In genomic region chr7:137576251-137576650, GRCm38 (mm10) we compare ENCODE assay signal across 18 mouse cellular contexts.
DNase-seq lines count a peak whose midpoint lies in the region; ATAC-seq and TF ChIP-seq lines count a peak whose summit lies in the region.
"Had no signal": no experiment of that assay in that cellular context is flagged by ENCODE, and none has a peak within 500 bp of the region (broad histone marks: within the 10 kb centered on the region; RNA-seq: fewer than 3 reads in every experiment).

No protein-coding gene starts in this region.

- TF ChIP-seq POLR2A in CH12.LX (IDR thresholded peaks at IDR 0.05; ENCODE audit: low read depth, low read length): no peak

- no peak for TF ChIP-seq EP300 in lung, postnatal 0 days (IDR thresholded peaks at IDR 0.05)
- no peak; the same call in 1 of the 2 replicates for TF ChIP-seq EP300 in CH12.LX (IDR thresholded peaks at IDR 0.05; ENCODE audit: low read length)

- H3K9me3 ChIP-seq in lung, postnatal 0 days (ENCODE audit: low read length): no peaks in the 10 kb centered on the region
- H3K9me3 ChIP-seq in CH12.LX (replicated peaks; ENCODE audit: low read length): peaks cover 9% of the 10 kb centered on the region
- no peaks in the 10 kb centered on the region for H3K9me3 ChIP-seq in midbrain, postnatal 0 days (ENCODE audit: low read length)
- H3K9me3 ChIP-seq: intestine, embryonic 15.5 days; neural tube, embryonic 12.5 days had no signal

- in situ Hi-C loops in CH12.LX (cut with MboI; ENCODE audit: low pct_ligation_motif_present, low pct_unique_long_range_greater_than_20kb, low sequenced_read_pairs): no loop called here

- no peak overlapping the region for H3K4me2 ChIP-seq in lung, postnatal 0 days (replicated peaks; ENCODE audit: low read depth, low read length)
- H3K4me2 ChIP-seq in CH12.LX (ENCODE audit: insufficient read depth, low read depth, poor library complexity, severe bottlenecking): peak overlapping the region; percentile 71
- H3K4me2 ChIP-seq in midbrain, postnatal 0 days (ENCODE audit: low read depth, low read length, poor library complexity, severe bottlenecking): no peak overlapping the region
- H3K4me2 ChIP-seq: intestine, embryonic 15.5 days; lung, embryonic 14.5 days; neural tube, embryonic 12.5 days had no signal

- no peak overlapping the region for H3K9ac ChIP-seq in lung, postnatal 0 days (replicated peaks; ENCODE audit: low read depth)
- H3K9ac ChIP-seq in CH12.LX (ENCODE audit: insufficient read depth, low read depth): no peak overlapping the region
- no peak overlapping the region for H3K9ac ChIP-seq in midbrain, postnatal 0 days (replicated peaks; ENCODE audit: low read length, poor library complexity, severe bottlenecking)
- H3K9ac ChIP-seq: intestine, embryonic 15.5 days; lung, embryonic 14.5 days; neural tube, embryonic 12.5 days had no signal

- no peak for TF ChIP-seq CTCF in lung, postnatal 0 days (IDR thresholded peaks at IDR 0.05)
- no peak for TF ChIP-seq CTCF in CH12.LX (conservative IDR thresholded peaks at IDR 0.05 in 1 of 2, IDR thresholded peaks at IDR 0.05 in 1 of 2; ENCODE audit: low read depth in 2 of 2, low read length in 2 of 2)
- TF ChIP-seq CTCF in midbrain, postnatal 0 days (IDR thresholded peaks at IDR 0.05): no peak

- WGBS in lung, postnatal 0 days: 48% methylated on average over 6 of the region's 6 CpGs
- 47% methylated on average over 6 of the region's 6 CpGs for WGBS in midbrain, postnatal 0 days

- no peak overlapping the region for H3K27ac ChIP-seq in lung, postnatal 0 days (ENCODE audit: low read length)
- no peak overlapping the region for H3K27ac ChIP-seq in CH12.LX (ENCODE audit: insufficient read depth, low read depth)
- no peak overlapping the region for H3K27ac ChIP-seq in midbrain, postnatal 0 days (ENCODE audit: low read depth, low read length)
- H3K27ac ChIP-seq: gastrocnemius, adult 2 months; intestine, embryonic 15.5 days; neural tube, embryonic 12.5 days had no signal

- H3K36me3 ChIP-seq in lung, postnatal 0 days (ENCODE audit: insufficient read depth, low read length): no peaks in the 10 kb centered on the region
- H3K36me3 ChIP-seq in CH12.LX (replicated peaks in 1 of 2; ENCODE audit: control insufficient read depth in 1 of 2, insufficient read depth in 1 of 2, low read length in 1 of 2): no peaks in the 10 kb centered on the region
- H3K36me3 ChIP-seq in splenic B cell, adult 2 months (ENCODE audit: control insufficient read depth, insufficient read depth, low read length, poor library complexity, severe bottlenecking): no peaks in the 10 kb centered on the region
- no peaks in the 10 kb centered on the region for H3K36me3 ChIP-seq in midbrain, postnatal 0 days (ENCODE audit: insufficient read depth, low read length)
- H3K36me3 ChIP-seq: intestine, embryonic 15.5 days; neural tube, embryonic 12.5 days had no signal

- H3K27me3 ChIP-seq in lung, postnatal 0 days (replicated peaks; ENCODE audit: insufficient read depth, low read length): no peaks in the 10 kb centered on the region
- H3K27me3 ChIP-seq in CH12.LX (replicated peaks): peaks cover 23% of the 10 kb centered on the region
- no peaks in the 10 kb centered on the region for H3K27me3 ChIP-seq in splenic B cell, adult 2 months (ENCODE audit: control insufficient read depth, insufficient read depth, low read length, poor library complexity, severe bottlenecking)
- no peaks in the 10 kb centered on the region for H3K27me3 ChIP-seq in midbrain, postnatal 0 days (ENCODE audit: insufficient read depth, low read length)
- H3K27me3 ChIP-seq: intestine, embryonic 15.5 days; megakaryocyte, embryonic 14.5 days; neural tube, embryonic 12.5 days; Patski had no signal

- ATAC-seq in lung, postnatal 0 days: no peak
- ATAC-seq in inflammation-experienced regulatory T-cells, adult 6 months: peak; percentile 81
- ATAC-seq in midbrain, postnatal 0 days (ENCODE audit: low FRiP score): no peak
- ATAC-seq: intestine, embryonic 15.5 days; midbrain, embryonic 16.5 days; Patski had no signal

- no peaks in the 10 kb centered on the region for H3K4me1 ChIP-seq in lung, postnatal 0 days (ENCODE audit: insufficient read depth, low read depth, low read length)
- H3K4me1 ChIP-seq in CH12.LX (ENCODE audit: control insufficient read depth in 1 of 2, insufficient read depth in 2 of 2): peaks cover 8 to 19% of the 10 kb centered on the region in 2 experiments; a peak in 3 of 4 replicates
- H3K4me1 ChIP-seq in midbrain, postnatal 0 days (ENCODE audit: insufficient read depth, low read length): no peaks in the 10 kb centered on the region
- H3K4me1 ChIP-seq: intestine, embryonic 15.5 days; megakaryocyte, embryonic 14.5 days; neural tube, embryonic 12.5 days had no signal

- no peaks in the 10 kb centered on the region for H3K79me2 ChIP-seq in CH12.LX (replicated peaks; ENCODE audit: control insufficient read depth, extremely low read depth, insufficient read depth, poor library complexity, severe bottlenecking)

- dilution Hi-C loops in CH12.LX (cut with MboI; ENCODE audit: extremely low pct_ligation_motif_present, extremely low pct_unique_long_range_greater_than_20kb, low sequenced_read_pairs): no loop called here

- DNase-seq in lung, postnatal 36 days: peak; percentile 27
- no peak for DNase-seq in lung, postnatal 0 days (ENCODE audit: low spot score)
- peak; percentile 23 for DNase-seq in CH12.LX (ENCODE audit: extremely low read depth)
- DNase-seq in splenic B cell, adult 2 months (ENCODE audit: low read depth, low spot score): peak; percentile 88
- no peak for DNase-seq in left cerebral cortex, adult 9 months (ENCODE audit: low spot score in 2 of 2)
- DNase-seq in midbrain, postnatal 0 days (ENCODE audit: low spot score): no peak
- DNase-seq: cerebellum, adult 9-11 months; gastrocnemius, adult 2 months; kidney, postnatal 25 days; layer of hippocampus, adult 9-11 months; lung, embryonic 14.5 days; right cerebral cortex, postnatal 14 days had no signal

- H3K4me3 ChIP-seq in lung, postnatal 0 days (ENCODE audit: low read depth, low read length): no peak overlapping the region
- H3K4me3 ChIP-seq in CH12.LX (replicated peaks in 1 of 3; ENCODE audit: low read depth in 2 of 3, low read length in 2 of 3, poor library complexity in 1 of 3): no peak overlapping the region
- no peak overlapping the region for H3K4me3 ChIP-seq in midbrain, postnatal 0 days (ENCODE audit: low read depth, low read length)
- H3K4me3 ChIP-seq: gastrocnemius, adult 2 months; intestine, embryonic 15.5 days; megakaryocyte, embryonic 14.5 days; neural tube, embryonic 12.5 days had no signal

- TF ChIP-seq RAD21 in CH12.LX (IDR thresholded peaks at IDR 0.05; ENCODE audit: low read depth, low read length): no peak

TF ChIP-seq in CH12.LX, 34 proteins besides CTCF, POLR2A, EP300 and RAD21:
- TF ChIP-seq POLR2AphosphoS2 (IDR thresholded peaks at IDR 0.05; ENCODE audit: low read depth, low read length) (no peak), MAFK (IDR thresholded peaks at IDR 0.05; ENCODE audit: insufficient replicate concordance, low read length) (no peak), BHLHE40 (IDR thresholded peaks at IDR 0.05; ENCODE audit: low read depth, low read length) (no peak), MYC (IDR thresholded peaks at IDR 0.05; ENCODE audit: low read depth, low read length) (no peak), PAX5 (IDR thresholded peaks at IDR 0.05; ENCODE audit: low read length) (no peak)
TF ChIP-seq in CH12.LX: peak in this region for 0.

Comparison
In these comparisons a context has a peak if more than half of its experiments do, and no peak if none do; other contexts are left out.
1. DNase-seq: peak in lung, postnatal 36 days (single experiment), CH12.LX (single experiment) and splenic B cell, adult 2 months (single experiment); none in lung, postnatal 0 days (single experiment), left cerebral cortex, adult 9 months (0 of 2) and midbrain, postnatal 0 days (single experiment).